Mouse (Mus musculus): Measurements from ENCODE around the gene Epb41.

- no peak for TF ChIP-seq CTCF (IDR thresholded peaks at IDR 0.05; ENCODE audit: low read depth)
- no peak for TF ChIP-seq EP300 (IDR thresholded peaks at IDR 0.05; ENCODE audit: low read depth)
These were observed 38.0 kb downstream of the Epb41 start for GRCm38 (mm10) chr4:132037137-132037536.
